Mouse (Mus musculus): ENCODE data around the gene Fyb.

Gene Fyb

GRCm38 (mm10) chr15:6522653-6523167 lies at the start of gene Fyb:
Fyb (plus strand) TSS chr15:6522853.
- DNase-seq (ENCODE audit: low spot score in 2 of 2), result no peak

GRCm38 (mm10) chr15:6483561-6483960 lies 39.1 kb upstream of the Fyb start:
- DNase-seq (ENCODE audit: low spot score in 2 of 2), result no peak

GRCm38 (mm10) chr15:6492386-6492785 lies 30.3 kb upstream of the Fyb start:
- no peak for DNase-seq (ENCODE audit: low spot score in 2 of 2)

GRCm38 (mm10) chr15:6498396-6499070 lies 24.1 kb upstream of the Fyb start:
- no peak for DNase-seq (ENCODE audit: low spot score in 2 of 2)

GRCm38 (mm10) chr15:6500787-6501186 lies 21.9 kb upstream of the Fyb start:
- no peak for DNase-seq (ENCODE audit: low spot score in 2 of 2)

GRCm38 (mm10) chr15:6517525-6517924 lies 5.1 kb upstream of the Fyb start:
- no peak for DNase-seq (ENCODE audit: low spot score in 2 of 2)

- no peak for DNase-seq (ENCODE audit: low spot score in 2 of 2)
Observed at GRCm38 (mm10) chr15:6519417-6520255, 3.0 kb upstream of the Fyb start.

- no peak for DNase-seq (ENCODE audit: low spot score in 2 of 2)
Observed at GRCm38 (mm10) chr15:6520505-6521155, 2.0 kb upstream of the Fyb start.

- DNase-seq (ENCODE audit: low spot score in 2 of 2), result no peak
Observed at GRCm38 (mm10) chr15:6524801-6525200, 2.1 kb downstream of the Fyb start.

GRCm38 (mm10) chr15:6525386-6525785 lies 2.7 kb downstream of the Fyb start:
- no peak for DNase-seq (ENCODE audit: low spot score in 2 of 2)

- DNase-seq (ENCODE audit: low spot score in 2 of 2), result no peak
Observed at GRCm38 (mm10) chr15:6533858-6534343, 11.2 kb downstream of the Fyb start.

GRCm38 (mm10) chr15:6534592-6534991 lies 11.9 kb downstream of the Fyb start:
- no peak for DNase-seq (ENCODE audit: low spot score in 2 of 2)

GRCm38 (mm10) chr15:6539639-6540338 lies 17.1 kb downstream of the Fyb start:
- no peak for DNase-seq (ENCODE audit: low spot score in 2 of 2)

GRCm38 (mm10) chr15:6548911-6549310 lies 26.3 kb downstream of the Fyb start:
- no peak for DNase-seq (ENCODE audit: low spot score in 2 of 2)

GRCm38 (mm10) chr15:6551875-6552274 lies 29.2 kb downstream of the Fyb start:
- no peak for DNase-seq (ENCODE audit: low spot score in 2 of 2)

- no peak for DNase-seq (ENCODE audit: low spot score in 2 of 2)
Observed at GRCm38 (mm10) chr15:6554742-6555141, 32.1 kb downstream of the Fyb start.

- DNase-seq (ENCODE audit: low spot score in 2 of 2), result no peak
Observed at GRCm38 (mm10) chr15:6555536-6555935, 32.9 kb downstream of the Fyb start.

GRCm38 (mm10) chr15:6556272-6556671 lies 33.6 kb downstream of the Fyb start:
- no peak for DNase-seq (ENCODE audit: low spot score in 2 of 2)

GRCm38 (mm10) chr15:6556911-6557310 lies 34.3 kb downstream of the Fyb start:
- DNase-seq (ENCODE audit: low spot score in 2 of 2), result no peak

GRCm38 (mm10) chr15:6557552-6557951 lies 34.9 kb downstream of the Fyb start:
- DNase-seq (ENCODE audit: low spot score in 2 of 2), result no peak

- no peak for DNase-seq (ENCODE audit: low spot score in 2 of 2)
Observed at GRCm38 (mm10) chr15:6559188-6559587, 36.5 kb downstream of the Fyb start.

GRCm38 (mm10) chr15:6560696-6561095 lies 38.0 kb downstream of the Fyb start:
- DNase-seq (ENCODE audit: low spot score in 2 of 2), result no peak
